Mouse (Mus musculus) Patski (cell line): ENCODE measurements at regions not wholly inside any gene's neighbourhood (a gene's known extent, or its start where the extent isn't known, plus 50 kb on each side); places are given as distances from the start of the nearest gene placed in this dataset.

Source experiments
- ATAC-seq: fragments of 100-300 bp; one replicate; pipeline ENCODE4 v1.8.0; 2021
- CTCF ChIA-PET: fragments of 350-600 bp; sonication (Branson Sonifier 250); formaldehyde crosslinking; loops from one replicate; lab custom pipeline; 2022; ENCODE audit warnings: inconsistent platforms; lab: Charles Lee
- POLR2A ChIA-PET: fragments of 350-600 bp; sonication (Branson Sonifier 250); formaldehyde crosslinking; loops from one replicate; lab custom pipeline; 2022; ENCODE audit warnings: antibody characterized with exemption, inconsistent platforms; lab: Charles Lee
- DNase-seq: peaks from one replicate; pipeline ENCODE4 v3.0.0-alpha.2; 2011; ENCODE audit warnings: low read depth, low spot score
- H3K27me3 ChIP-seq: fragments of 371-371 bp; one replicate; pipeline ENCODE4 v1.5.1; 2021
- CTCF ChIP-seq: fragments of 100-300 bp; IDR thresholded peaks from one replicate; pipeline ENCODE4 v1.5.1; 2021
- in situ Hi-C: fragments of 300-500 bp; cut with MboI; formaldehyde crosslinking; loops from 3 replicates; pipeline ENCODE4 v1.11.1; 2018; ENCODE audit warnings: low pct_unique_long_range_greater_than_20kb, mixed read lengths

- no peak for DNase-seq
- TF ChIP-seq CTCF = no peak
- CTCF ChIA-PET = interaction anchor here (1.0 kb wide), 1 partner anchor 27 kb away, joined by 3 read pairs; no protein-coding TSS in a partner anchor
- ATAC-seq = peak; percentile 59
- in situ Hi-C loops = loop anchor here (5.0 kb wide), 1 partner anchor 326 kb away; no protein-coding TSS in a partner anchor
- POLR2A ChIA-PET = no interaction called here
- H3K27me3 ChIP-seq = no peaks in the 10 kb centered on the region
Observed at GRCm38 (mm10) chr1:16796449-16796848, 703.3 kb upstream of the 4930444P10Rik start.

- TF ChIP-seq CTCF = no peak
- ATAC-seq (no peak), DNase-seq (no peak)
- ChIA-PET POLR2A (no interaction called here), CTCF (no interaction called here)
- in situ Hi-C loops = no loop called here
- no peaks in the 10 kb centered on the region for H3K27me3 ChIP-seq
Observed at GRCm38 (mm10) chr1:16790733-16791309, 697.7 kb upstream of the 4930444P10Rik start.

DNA sequence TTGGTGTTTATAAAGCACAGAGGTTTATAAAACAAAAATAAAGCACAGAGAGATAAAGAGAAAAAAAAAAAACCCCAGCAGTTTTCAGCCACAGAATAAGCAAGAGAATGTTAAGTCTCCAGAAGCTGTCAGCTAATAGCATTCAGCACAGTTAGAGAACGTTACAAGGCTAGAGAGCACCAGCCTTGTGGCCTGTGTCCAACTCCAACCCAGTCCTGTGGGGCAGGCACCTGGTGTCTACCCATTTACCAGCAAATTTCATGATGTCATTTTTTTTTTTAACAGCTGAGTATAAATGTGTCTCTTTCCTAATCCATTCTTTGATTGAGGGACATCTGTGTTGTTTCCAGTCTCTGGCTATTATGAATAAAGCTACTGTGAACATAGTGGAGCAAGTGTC is 686.7 kb upstream of the 4930444P10Rik start:
- no peak for ATAC-seq
- in situ Hi-C loops = no loop called here
- no peak for DNase-seq
- POLR2A ChIA-PET = no interaction called here
- H3K27me3 ChIP-seq = no peaks in the 10 kb centered on the region
- CTCF ChIA-PET = no interaction called here
- no peak for TF ChIP-seq CTCF

- no peaks in the 10 kb centered on the region for H3K27me3 ChIP-seq
- TF ChIP-seq CTCF = no peak
- ATAC-seq = no peak
- ChIA-PET POLR2A (no interaction called here), CTCF (interaction anchor here (1.4 kb wide), 1 partner anchor 11 kb away, joined by 3 read pairs; no protein-coding TSS in a partner anchor)
- in situ Hi-C loops = no loop called here
- no peak for DNase-seq
Observed at GRCm38 (mm10) chr1:16760951-16761350, 667.8 kb upstream of the 4930444P10Rik start.
